Mouse (Mus musculus) CD8-positive naive resting alpha-beta T cell, adult 2 months (primary cell): ENCODE data around the gene Nrarp.

Experiments used
- DNase-seq, 2 experiments: peaks; one replicate each; pipeline ENCODE4 v3.0.0; 2022; ENCODE audit warnings: low read depth in 2 of 2, low spot score in 2 of 2

Nrarp gene

GRCm38 (mm10) chr2:25226864-25227263, 46.3 kb downstream of the Nrarp start:
- DNase-seq: no peak

DNA sequence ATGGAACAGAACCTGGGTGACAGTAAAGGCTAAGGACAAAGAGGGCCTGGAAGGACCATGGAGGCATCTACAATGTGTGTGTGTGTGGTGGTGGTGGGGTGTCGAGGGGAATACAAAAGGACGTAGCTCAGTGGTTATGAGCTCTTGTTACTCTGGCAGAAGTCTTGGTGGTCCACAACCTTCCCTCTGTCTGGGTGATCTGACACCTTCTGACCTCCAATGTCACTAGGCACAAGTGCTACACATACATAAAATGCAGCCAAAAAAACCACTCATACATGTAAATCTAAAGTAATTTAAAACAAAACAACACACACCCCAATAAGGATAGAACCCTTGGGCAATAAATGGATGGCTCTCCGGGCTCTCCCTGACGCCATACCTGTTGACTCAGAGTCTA, 46.8 kb downstream of the Nrarp start:
- DNase-seq: no peak

DNA sequence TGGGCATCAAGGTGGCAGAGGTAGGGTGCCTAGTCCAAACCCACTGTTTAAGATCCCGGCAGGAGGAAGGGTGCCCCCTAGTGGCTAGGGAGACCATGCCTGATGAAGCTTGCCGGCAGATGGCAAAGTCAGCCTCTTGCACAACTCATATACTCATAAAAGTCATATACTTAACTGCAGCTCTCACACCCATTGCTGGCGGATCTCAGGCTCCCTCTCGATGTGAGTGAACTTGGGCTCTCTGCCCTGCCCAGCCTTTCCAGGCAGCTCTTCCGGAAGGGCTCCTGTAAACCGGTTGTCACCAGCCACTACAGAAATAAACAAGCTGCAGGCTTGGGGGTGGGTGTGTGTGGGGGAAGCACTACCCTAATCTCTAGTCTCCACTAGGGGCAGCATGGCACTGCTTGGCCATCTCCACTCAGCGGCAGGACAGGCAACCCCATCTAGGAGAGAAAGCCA, 47.9 kb downstream of the Nrarp start:
- DNase-seq: peak; percentile 79 to 87

DNA sequence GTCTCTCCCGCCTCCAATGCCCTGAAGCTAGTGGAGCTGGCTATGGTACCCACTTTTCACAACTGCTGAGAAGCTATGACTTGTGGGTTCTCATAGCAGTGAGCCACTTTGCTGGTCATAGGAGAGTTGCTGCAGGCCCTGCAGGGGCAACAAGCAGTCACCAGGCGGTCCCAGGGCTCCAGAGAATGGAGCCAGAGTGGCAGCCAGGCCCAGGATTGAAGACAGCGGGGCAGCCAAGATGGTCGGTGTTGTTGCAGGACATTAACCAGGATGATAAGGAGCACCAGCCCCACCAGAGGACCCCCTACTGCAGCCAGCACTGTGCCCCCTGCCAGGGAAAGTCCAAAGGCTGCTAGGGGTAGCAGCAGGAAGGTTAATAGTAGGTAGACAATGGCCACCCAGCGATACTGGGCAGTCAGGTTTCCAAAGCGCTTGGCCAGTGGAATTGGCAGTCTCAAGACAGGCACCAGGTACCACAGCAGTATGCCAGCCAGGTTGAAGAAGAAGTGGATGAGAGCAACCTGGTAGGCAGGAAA, 48.5 kb downstream of the Nrarp start:
- no peak for DNase-seq

DNA sequence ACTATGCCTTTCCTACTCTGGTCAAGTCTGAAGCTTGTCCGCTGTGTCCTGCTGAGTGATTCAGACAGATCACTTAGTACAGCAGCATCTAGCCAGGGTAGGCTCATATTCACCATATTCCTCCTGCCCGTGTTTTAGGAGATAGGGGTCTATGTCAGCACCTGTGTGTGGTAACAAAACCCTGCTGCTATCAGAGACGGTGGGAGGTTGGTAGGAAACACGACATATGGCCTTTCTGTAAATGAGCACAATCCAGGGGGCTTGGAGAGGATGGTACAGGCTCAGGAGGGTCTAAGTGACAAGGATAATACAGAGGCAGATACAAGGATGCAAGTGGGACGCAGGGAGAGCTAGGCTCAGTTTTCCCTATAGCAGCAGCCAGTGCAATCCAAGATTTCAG, 49.0 kb downstream of the Nrarp start:
- DNase-seq: no peak

GRCm38 (mm10) chr2:25230581-25230980, 50.0 kb downstream of the Nrarp start:
- no peak for DNase-seq

GRCm38 (mm10) chr2:25231038-25231437, 50.5 kb downstream of the Nrarp start:
- DNase-seq: no peak
